Mouse (Mus musculus) MEL (cell line): ENCODE measurements around the gene Ttc41. TPM values are rescaled to one million over a fixed set of nuclear protein-coding genes. Genes with fewer than 3 reads are reported as not detected.
A peak's percentile ranks its signal among the peaks of the same experiment; 100 is the strongest.

Experiments used
- DNase-seq: peaks from one replicate; pipeline ENCODE4 v3.0.0; 2011; ENCODE audit warnings: low read depth, low spot score
- H3K27ac ChIP-seq: 2 replicates; pipeline ENCODE4 v1.5.1; 2012; ENCODE audit warnings: low read depth, mild to moderate bottlenecking, control low read depth, low read length, moderate library complexity; ENCODE audit not compliant: control insufficient read depth
- H3K27me3 ChIP-seq, 2 experiments: fragments of 150-350 bp in 1 of 2; sonication (generic) in 1 of 2; 2 replicates each; pipeline ENCODE4 v1.6.1; 2012; ENCODE audit warnings: low read length in 2 of 2, mild to moderate bottlenecking in 2 of 2, improper control_type of control experiment in 1 of 2, moderate library complexity in 1 of 2; ENCODE audit not compliant: insufficient read depth in 2 of 2, control insufficient read depth in 1 of 2
- H3K36me3 ChIP-seq, 2 experiments: 2 replicates each; pipeline ENCODE4 v1.6.1; 2012 to 2014; ENCODE audit warnings: low read length in 2 of 2, improper control_type of control experiment in 1 of 2, inconsistent platforms in 1 of 2, mild to moderate bottlenecking in 1 of 2; ENCODE audit not compliant: insufficient read depth in 2 of 2, control insufficient read depth in 1 of 2
- H3K4me1 ChIP-seq, 2 experiments: fragments of 150-350 bp in 1 of 2; sonication (generic) in 1 of 2; 2 replicates each; pipeline ENCODE4 v1.6.1; 2012; ENCODE audit warnings: low read length in 2 of 2, improper control_type of control experiment in 1 of 2, mild to moderate bottlenecking in 1 of 2; ENCODE audit not compliant: insufficient read depth in 2 of 2, control insufficient read depth in 1 of 2
- H3K4me3 ChIP-seq, 2 experiments: fragments of 150-350 bp in 1 of 2; sonication (generic) in 1 of 2; 2 replicates each; pipeline ENCODE4 v1.5.1; 2012; ENCODE audit warnings: low read depth in 2 of 2, low read length in 2 of 2, mild to moderate bottlenecking in 2 of 2, moderate library complexity in 2 of 2, control low read depth in 1 of 2, improper control_type of control experiment in 1 of 2; ENCODE audit not compliant: control insufficient read depth in 1 of 2, insufficient read depth in 1 of 2
- H3K79me2 ChIP-seq: 2 replicates; pipeline ENCODE4 v1.6.1; 2012; ENCODE audit warnings: mild to moderate bottlenecking, low read length, moderate library complexity; ENCODE audit not compliant: control insufficient read depth, poor library complexity, insufficient read depth
- H3K9ac ChIP-seq: 2 replicates; pipeline ENCODE4 v1.6.1; 2012; ENCODE audit warnings: low read depth, mild to moderate bottlenecking, control low read depth, low read length, moderate library complexity; ENCODE audit not compliant: control insufficient read depth, poor library complexity, severe bottlenecking
- H3K9me3 ChIP-seq: fragments of 150-350 bp; sonication (generic); replicated peaks from 2 replicates; pipeline ENCODE4 v1.6.1; 2012; ENCODE audit warnings: mild to moderate bottlenecking, low read length, improper control_type of control experiment, moderate library complexity; ENCODE audit not compliant: insufficient read depth
- E2F4 ChIP-seq: IDR thresholded peaks from 2 replicates; pipeline ENCODE4 v1.6.1; 2011; ENCODE audit warnings: low read depth, low read length, improper control_type of control experiment, borderline replicate concordance
- ELF1 ChIP-seq: IDR thresholded peaks from 2 replicates; pipeline ENCODE4 v1.6.1; 2014; ENCODE audit warnings: low read depth, mild to moderate bottlenecking, inconsistent platforms, low read length, improper control_type of control experiment, moderate library complexity
- EP300 ChIP-seq, 2 experiments: IDR thresholded peaks; 2 replicates each; pipeline ENCODE4 v1.6.1; 2011; ENCODE audit warnings: improper control_type of control experiment in 2 of 2, low read length in 2 of 2, low read depth in 1 of 2, mild to moderate bottlenecking in 1 of 2
- ETS1 ChIP-seq: IDR thresholded peaks from 2 replicates; pipeline ENCODE4 v1.6.1; 2012; ENCODE audit warnings: low read depth, mild to moderate bottlenecking, inconsistent platforms, low read length, improper control_type of control experiment, moderate library complexity
- GABPA ChIP-seq: IDR thresholded peaks from 2 replicates; pipeline ENCODE4 v1.6.1; 2012; ENCODE audit warnings: low read depth, mild to moderate bottlenecking, inconsistent platforms, low read length, improper control_type of control experiment, moderate library complexity
- HCFC1 ChIP-seq: IDR thresholded peaks from 2 replicates; pipeline ENCODE4 v1.6.1; 2012; ENCODE audit warnings: low read depth, mild to moderate bottlenecking, inconsistent platforms, low read length, improper control_type of control experiment, moderate library complexity
- KAT2A ChIP-seq: conservative IDR thresholded peaks from 2 replicates; pipeline ENCODE4 v1.6.1; 2012; ENCODE audit warnings: low read depth, low read length, improper control_type of control experiment, inconsistent platforms
- MAFK ChIP-seq: IDR thresholded peaks from 2 replicates; pipeline ENCODE4 v1.6.1; 2011; ENCODE audit warnings: low read depth, mild to moderate bottlenecking, low read length, improper control_type of control experiment, borderline replicate concordance
- MYB ChIP-seq: IDR thresholded peaks from 2 replicates; pipeline ENCODE4 v1.6.1; 2011; ENCODE audit warnings: mild to moderate bottlenecking, low read depth, low read length, improper control_type of control experiment
- MYC ChIP-seq: IDR thresholded peaks from 2 replicates; pipeline ENCODE4 v1.6.1; 2011; ENCODE audit warnings: low read depth, mild to moderate bottlenecking, low read length, improper control_type of control experiment, moderate library complexity
- NELFE ChIP-seq: IDR thresholded peaks from 2 replicates; pipeline ENCODE4 v1.6.1; 2011; ENCODE audit warnings: low read depth, low read length, improper control_type of control experiment
- NRF1 ChIP-seq: IDR thresholded peaks from 2 replicates; pipeline ENCODE4 v1.6.1; 2014; ENCODE audit warnings: low read depth, mild to moderate bottlenecking, inconsistent platforms, low read length, improper control_type of control experiment, moderate library complexity; ENCODE audit not compliant: poor library complexity, insufficient read depth, severe bottlenecking
- POLR2A ChIP-seq, 2 experiments: IDR thresholded peaks; 2 replicates each; pipeline ENCODE4 v1.6.1; 2011 to 2012; ENCODE audit warnings: low read length in 2 of 2, mild to moderate bottlenecking in 2 of 2, control low read depth in 1 of 2, improper control_type of control experiment in 1 of 2, low read depth in 1 of 2, moderate library complexity in 1 of 2; ENCODE audit not compliant: control insufficient read depth in 1 of 2, insufficient read depth in 1 of 2, poor library complexity in 1 of 2
- SIN3A ChIP-seq: IDR thresholded peaks from 2 replicates; pipeline ENCODE4 v1.6.1; 2012; ENCODE audit warnings: low read length, improper control_type of control experiment, inconsistent platforms
- TBP ChIP-seq: IDR thresholded peaks from 2 replicates; pipeline ENCODE4 v1.8.0; 2011; ENCODE audit warnings: low read depth, low read length, improper control_type of control experiment
- TCF12 ChIP-seq: IDR thresholded peaks from 2 replicates; pipeline ENCODE4 v1.6.1; 2014; ENCODE audit warnings: low read depth, mild to moderate bottlenecking, inconsistent platforms, low read length, improper control_type of control experiment, moderate library complexity
- UBTF ChIP-seq: IDR thresholded peaks from 2 replicates; pipeline ENCODE4 v1.6.1; 2012; ENCODE audit warnings: low read depth, mild to moderate bottlenecking, inconsistent platforms, low read length, improper control_type of control experiment, moderate library complexity, borderline replicate concordance; ENCODE audit not compliant: insufficient read depth
- USF1 ChIP-seq: IDR thresholded peaks from 2 replicates; pipeline ENCODE4 v1.6.1; 2014; ENCODE audit warnings: low read depth, mild to moderate bottlenecking, inconsistent platforms, low read length, improper control_type of control experiment, moderate library complexity
- ZMIZ1 ChIP-seq: IDR thresholded peaks from 2 replicates; pipeline ENCODE4 v1.6.1; 2012; ENCODE audit warnings: low read depth, mild to moderate bottlenecking, inconsistent platforms, low read length, improper control_type of control experiment, moderate library complexity
- polyA plus RNA-seq, 2 experiments: library from polyadenylated mRNA; stranded (reverse) in 1 of 2; unstranded in 1 of 2; fragments of >175 nt in 1 of 2; fragments of >200 nt in 1 of 2; gene quantifications; 2 replicates each; pipeline versions ENCODE4 v1.2.1 to v1.2.4; 2012; ENCODE audit warnings: low replicate concordance in 2 of 2, low read depth in 1 of 2; ENCODE audit not compliant: insufficient read length in 2 of 2, insufficient read depth in 1 of 2, missing spikeins in 1 of 2
- total RNA-seq: library from RNA; depleted of rRNA; stranded (reverse); fragments of 300-350 nt; gene quantifications from 2 replicates; pipeline ENCODE4 v1.2.3, GENCODE M21; 2012

Gene Ttc41
- total and polyA plus RNA-seq, 3 experiments: 1.0 to 2.1 TPM; not detected in 1

DNA sequence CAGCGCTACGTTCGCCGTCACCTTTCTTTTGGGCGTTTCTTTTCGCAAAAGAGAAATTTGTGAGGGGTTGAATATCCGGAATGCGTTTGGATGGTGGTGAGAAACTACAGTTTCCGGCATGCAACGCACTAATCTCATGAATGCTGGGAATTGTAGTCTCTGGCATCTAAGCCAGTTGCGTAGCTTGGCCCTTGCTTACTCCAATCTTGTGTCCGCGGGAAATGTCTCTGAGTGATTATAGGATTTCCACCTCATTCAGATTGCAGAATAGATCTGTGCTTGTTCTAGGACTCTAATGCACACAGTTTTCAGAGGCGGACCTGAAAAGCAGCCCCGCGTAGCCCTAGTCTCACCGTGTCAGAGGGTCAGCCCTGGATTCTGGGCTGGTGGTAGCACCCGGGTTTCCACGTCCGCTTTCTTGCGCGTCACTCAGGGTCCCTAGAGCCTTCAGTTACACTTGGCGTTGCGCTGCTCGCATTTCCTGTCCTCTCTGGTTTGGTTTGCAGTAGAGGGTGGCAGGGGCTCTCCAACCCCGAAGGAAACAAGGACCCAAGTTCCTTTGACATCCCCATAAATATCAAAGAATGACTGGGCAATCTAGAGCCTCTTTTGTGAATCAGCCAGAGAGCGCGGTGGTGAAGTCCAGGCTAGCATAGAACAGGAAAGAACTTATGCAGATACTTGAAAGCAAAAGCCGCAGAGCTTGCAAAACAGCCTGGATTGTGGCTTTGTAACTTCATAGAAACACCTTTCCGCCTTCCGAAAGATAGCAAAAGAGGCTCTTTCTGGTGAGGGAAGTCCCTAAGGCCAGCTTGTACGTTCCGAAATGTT, 526 bp downstream of the Ttc41 start:
- Histone ChIP-seq H3K79me2 (peaks cover 38% of the 10 kb centered on the region), H3K9me3 (no peaks in the 10 kb centered on the region), H3K9ac (peak overlapping the region; percentile 91), H3K27me3 (no peaks in the 10 kb centered on the region), H3K27ac (peak overlapping the region; percentile 99), H3K36me3 (peaks cover 22 to 30% of the 10 kb centered on the region in 2 experiments), H3K4me1 (peaks cover 2 to 23% of the 10 kb centered on the region in 2 experiments), H3K4me3 (peak overlapping the region; percentile 61 to 84)
- peak; percentile 96 for DNase-seq
- TF ChIP-seq TCF12 (no peak), KAT2A (peak; percentile 98), MYC (0 out of 2 replicates have a peak, but pooled peaks have one; percentile 0), TBP (peak; percentile 77), MAFK (0 out of 2 replicates have a peak, but pooled peaks have one; percentile 21), ETS1 (peak; percentile 32; the same call in 1 of the 2 replicates), ELF1 (peak; percentile 75), EP300 (IDR thresholded peaks at IDR 0.05; ENCODE audit: low read depth in 1 of 2, low read length in 2 of 2) (no peak; a peak in 1 of 4 replicates), HCFC1 (peak; percentile 96), NELFE (peak; percentile 43; the same call in 1 of the 2 replicates), POLR2A (IDR thresholded peaks at IDR 0.05; ENCODE audit: control insufficient read depth in 1 of 2, insufficient read depth in 1 of 2, low read depth in 1 of 2, low read length in 2 of 2, poor library complexity in 1 of 2) (peak; percentile 67 to 79; a peak in 3 of 4 replicates), NRF1 (0 out of 2 replicates have a peak, but pooled peaks have one; percentile 7), UBTF (peak; percentile 46; the same call in 1 of the 2 replicates), MYB (0 out of 2 replicates have a peak, but pooled peaks have one; percentile 71), USF1 (no peak), SIN3A (peak; percentile 78), GABPA (no peak), ZMIZ1 (peak; percentile 28), E2F4 (no peak; the same call in 1 of the 2 replicates)
